Mouse (Mus musculus) testis, postnatal 14 days (tissue): ENCODE results near the gene Dync1i2.

Experiments
- DNase-seq: peaks from one replicate; pipeline ENCODE4 v3.0.0; 2021; ENCODE audit warnings: low spot score

The Dync1i2 gene

GRCm38 (mm10) chr2:71203819-71204432 lies 7.6 kb upstream of the Dync1i2 start:
- no peak for DNase-seq

- DNase-seq: no peak
These were observed 2.3 kb upstream of the Dync1i2 start for GRCm38 (mm10) chr2:71209041-71209755.

GRCm38 (mm10) chr2:71211096-71211495 lies 410 bp upstream of the Dync1i2 start:
- DNase-seq: no peak

GRCm38 (mm10) chr2:71212360-71212726 lies 837 bp downstream of the Dync1i2 start:
- DNase-seq: no peak

- DNase-seq: no peak
These were observed 9.5 kb downstream of the Dync1i2 start for GRCm38 (mm10) chr2:71221020-71221419.

- no peak for DNase-seq
These were observed 15.9 kb downstream of the Dync1i2 start for GRCm38 (mm10) chr2:71227398-71227797.

- DNase-seq: no peak
These were observed 18.1 kb downstream of the Dync1i2 start for GRCm38 (mm10) chr2:71229603-71230002.

- no peak for DNase-seq
These were observed 20.4 kb downstream of the Dync1i2 start for GRCm38 (mm10) chr2:71231951-71232350.

- no peak for DNase-seq
These were observed 21.5 kb downstream of the Dync1i2 start for GRCm38 (mm10) chr2:71232976-71233375.

GRCm38 (mm10) chr2:71235420-71235819 lies 23.9 kb downstream of the Dync1i2 start:
- no peak for DNase-seq

- no peak for DNase-seq
These were observed 24.5 kb downstream of the Dync1i2 start for GRCm38 (mm10) chr2:71236009-71236408.

GRCm38 (mm10) chr2:71241505-71241904 lies 30.0 kb downstream of the Dync1i2 start:
- DNase-seq: no peak

GRCm38 (mm10) chr2:71242180-71242579 lies 30.7 kb downstream of the Dync1i2 start:
- DNase-seq: no peak

GRCm38 (mm10) chr2:71243058-71243672 lies 31.7 kb downstream of the Dync1i2 start:
- no peak for DNase-seq

GRCm38 (mm10) chr2:71244807-71245206 lies 33.3 kb downstream of the Dync1i2 start:
- DNase-seq: no peak

- DNase-seq: no peak
These were observed 33.9 kb downstream of the Dync1i2 start for GRCm38 (mm10) chr2:71245416-71245815.

GRCm38 (mm10) chr2:71246096-71246495 lies 34.6 kb downstream of the Dync1i2 start:
- DNase-seq: no peak

GRCm38 (mm10) chr2:71248071-71248470 lies 36.6 kb downstream of the Dync1i2 start:
- no peak for DNase-seq

GRCm38 (mm10) chr2:71250841-71251240 lies 39.3 kb downstream of the Dync1i2 start:
- DNase-seq: no peak

- DNase-seq: no peak
These were observed 43.3 kb downstream of the Dync1i2 start for GRCm38 (mm10) chr2:71254836-71255235.

GRCm38 (mm10) chr2:71256581-71256980 lies 45.1 kb downstream of the Dync1i2 start:
- DNase-seq: no peak

- no peak for DNase-seq
These were observed 53.1 kb downstream of the Dync1i2 start for GRCm38 (mm10) chr2:71264585-71264984.

- DNase-seq: no peak
These were observed 57.2 kb downstream of the Dync1i2 start for GRCm38 (mm10) chr2:71268691-71269090.
